Mouse (Mus musculus): ENCODE measurements around the gene Fam178b. TPM values are rescaled to one million over a fixed set of nuclear protein-coding genes. Genes with fewer than 3 reads are reported as not detected.

The Fam178b gene
- polyA plus RNA-seq, 1 experiment from 2014 or later: 0.30 TPM

DNA sequence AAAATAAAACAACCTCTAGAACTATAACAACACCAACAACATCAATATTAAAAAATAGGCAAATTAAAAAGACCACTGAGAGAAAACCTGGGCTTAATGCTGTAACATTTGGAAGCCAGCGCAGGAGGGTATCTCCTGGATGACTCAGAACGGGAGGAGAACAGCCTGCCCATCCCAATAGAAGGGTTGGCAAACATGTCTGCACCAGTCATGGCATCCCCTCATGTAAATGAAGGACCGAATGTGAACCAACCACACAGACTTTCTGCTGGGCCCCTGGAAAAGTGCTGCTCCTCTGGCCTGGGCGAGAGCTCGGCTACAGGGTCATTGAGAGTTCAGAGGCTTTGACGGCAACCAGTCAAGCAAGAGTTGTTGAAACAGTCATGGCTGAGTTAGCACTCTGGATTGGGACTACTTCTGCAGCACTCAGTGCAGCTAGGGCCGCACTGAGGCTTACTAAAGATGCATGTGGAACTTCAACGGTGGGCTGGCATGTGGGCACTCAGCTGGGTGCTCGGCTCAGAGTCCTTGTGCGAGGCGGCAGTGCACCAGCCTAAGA, 17.7 kb downstream of the Fam178b start:
- ATAC-seq (replicated peaks; ENCODE audit: low FRiP score) (no peak), DNase-seq (ENCODE audit: low spot score) (no peak)
- H3K27me3 ChIP-seq (replicated peaks; ENCODE audit: control insufficient read depth, insufficient read depth, low read length): no peaks in the 10 kb centered on the region
- H3K27ac ChIP-seq (ENCODE audit: low read depth, low read length): no peak overlapping the region
- H3K9me3 ChIP-seq (ENCODE audit: control insufficient read depth, low read length): no peaks in the 10 kb centered on the region
- no peak overlapping the region for H3K4me2 ChIP-seq
- 81% methylated on average over 11 of the region's 11 CpGs for WGBS
- H3K9ac ChIP-seq (ENCODE audit: low read depth, low read length): no peak overlapping the region
- H3K4me1 ChIP-seq (replicated peaks; ENCODE audit: control insufficient read depth, insufficient read depth, low read length): peaks cover 11% of the 10 kb centered on the region
- H3K4me3 ChIP-seq (ENCODE audit: low read depth, low read length): no peak overlapping the region
- H3K36me3 ChIP-seq (ENCODE audit: control insufficient read depth, insufficient read depth, low read length): no peaks in the 10 kb centered on the region

DNA sequence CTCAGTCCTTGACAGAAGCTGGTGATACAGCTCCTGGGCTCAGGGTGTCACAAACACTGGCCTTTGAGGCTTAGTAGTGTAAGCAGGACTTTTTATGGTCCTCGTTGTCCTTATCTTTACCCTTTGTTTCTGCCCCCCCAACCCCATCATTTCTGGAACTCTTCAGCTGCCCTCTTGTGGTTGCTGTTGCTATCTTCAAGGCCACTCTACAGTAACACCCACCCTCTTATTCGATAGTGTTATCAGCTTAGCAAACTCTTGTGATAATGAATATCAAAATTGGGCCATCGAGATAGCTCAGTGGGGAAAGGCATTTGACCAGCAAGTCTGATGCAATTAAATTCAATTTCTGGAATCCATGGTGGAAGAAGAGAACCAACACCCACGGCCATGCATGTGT, 18.5 kb downstream of the Fam178b start:
- H3K27me3 ChIP-seq (replicated peaks; ENCODE audit: control insufficient read depth, insufficient read depth, low read length): no peaks in the 10 kb centered on the region
- H3K36me3 ChIP-seq (ENCODE audit: control insufficient read depth, insufficient read depth, low read length): no peaks in the 10 kb centered on the region
- H3K9me3 ChIP-seq (ENCODE audit: control insufficient read depth, low read length): no peaks in the 10 kb centered on the region
- no peak overlapping the region for H3K4me3 ChIP-seq (ENCODE audit: low read depth, low read length)
- DNase-seq (ENCODE audit: low spot score): no peak
- no peak overlapping the region for H3K27ac ChIP-seq (ENCODE audit: low read depth, low read length)
- H3K4me2 ChIP-seq: no peak overlapping the region
- peaks cover 3% of the 10 kb centered on the region; the same call in 1 of the 2 replicates for H3K4me1 ChIP-seq (replicated peaks; ENCODE audit: control insufficient read depth, insufficient read depth, low read length)
- H3K9ac ChIP-seq (ENCODE audit: low read depth, low read length): no peak overlapping the region
- peak; percentile 49; the same call in 1 of the 2 replicates for ATAC-seq (replicated peaks; ENCODE audit: low FRiP score)
- WGBS: 44% methylated on average over 4 of the region's 4 CpGs

DNA sequence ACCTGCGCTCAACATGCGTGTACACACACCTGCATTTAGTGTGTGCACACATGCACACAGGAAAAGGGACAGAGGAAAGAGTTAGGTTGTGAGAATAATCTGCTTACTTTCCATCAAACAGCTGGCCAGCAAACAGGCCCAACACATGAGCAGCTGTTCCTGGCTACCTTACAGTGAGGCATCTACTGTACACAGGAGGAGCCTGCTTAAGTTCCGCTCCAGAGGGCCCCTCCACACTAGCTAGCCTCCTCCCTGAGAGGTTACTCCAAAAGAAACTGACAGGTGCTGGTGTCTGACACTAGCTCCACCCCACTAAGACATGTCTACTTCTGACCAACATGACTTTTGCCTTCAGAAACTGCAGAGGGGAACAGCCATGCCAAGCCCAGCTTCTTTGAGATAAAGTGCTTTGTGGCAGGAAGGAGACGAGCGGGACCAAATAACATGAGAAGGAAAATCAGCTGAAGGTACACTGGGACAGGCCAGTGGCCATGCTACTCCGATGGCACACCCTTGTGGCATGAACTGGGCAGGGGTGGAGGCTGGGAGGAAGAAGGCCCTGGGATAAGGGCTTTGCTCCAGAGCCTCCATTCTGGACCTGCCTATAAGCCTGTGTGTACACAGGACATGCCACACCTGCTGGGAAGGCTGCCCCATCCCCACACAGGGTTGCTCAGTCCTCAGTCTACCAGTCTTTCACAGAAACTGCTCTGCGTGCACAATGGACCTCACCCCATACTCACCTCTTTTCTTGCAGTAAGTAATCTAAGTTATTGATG, 24.2 kb downstream of the Fam178b start:
- no peak overlapping the region for H3K4me3 ChIP-seq (ENCODE audit: low read depth, low read length)
- no peak overlapping the region for H3K27ac ChIP-seq (ENCODE audit: low read depth, low read length)
- ATAC-seq (replicated peaks; ENCODE audit: low FRiP score): no peak
- no peak for DNase-seq (ENCODE audit: low spot score)
- H3K4me2 ChIP-seq: no peak overlapping the region
- no peaks in the 10 kb centered on the region for H3K27me3 ChIP-seq (replicated peaks; ENCODE audit: control insufficient read depth, insufficient read depth, low read length)
- no peak overlapping the region for H3K9ac ChIP-seq (ENCODE audit: low read depth, low read length)
- no peaks in the 10 kb centered on the region for H3K9me3 ChIP-seq (ENCODE audit: control insufficient read depth, low read length)
- H3K4me1 ChIP-seq (replicated peaks; ENCODE audit: control insufficient read depth, insufficient read depth, low read length): peaks cover 24% of the 10 kb centered on the region
- 68% methylated on average over 7 of the region's 7 CpGs for WGBS
- H3K36me3 ChIP-seq (ENCODE audit: control insufficient read depth, insufficient read depth, low read length): no peaks in the 10 kb centered on the region

DNA sequence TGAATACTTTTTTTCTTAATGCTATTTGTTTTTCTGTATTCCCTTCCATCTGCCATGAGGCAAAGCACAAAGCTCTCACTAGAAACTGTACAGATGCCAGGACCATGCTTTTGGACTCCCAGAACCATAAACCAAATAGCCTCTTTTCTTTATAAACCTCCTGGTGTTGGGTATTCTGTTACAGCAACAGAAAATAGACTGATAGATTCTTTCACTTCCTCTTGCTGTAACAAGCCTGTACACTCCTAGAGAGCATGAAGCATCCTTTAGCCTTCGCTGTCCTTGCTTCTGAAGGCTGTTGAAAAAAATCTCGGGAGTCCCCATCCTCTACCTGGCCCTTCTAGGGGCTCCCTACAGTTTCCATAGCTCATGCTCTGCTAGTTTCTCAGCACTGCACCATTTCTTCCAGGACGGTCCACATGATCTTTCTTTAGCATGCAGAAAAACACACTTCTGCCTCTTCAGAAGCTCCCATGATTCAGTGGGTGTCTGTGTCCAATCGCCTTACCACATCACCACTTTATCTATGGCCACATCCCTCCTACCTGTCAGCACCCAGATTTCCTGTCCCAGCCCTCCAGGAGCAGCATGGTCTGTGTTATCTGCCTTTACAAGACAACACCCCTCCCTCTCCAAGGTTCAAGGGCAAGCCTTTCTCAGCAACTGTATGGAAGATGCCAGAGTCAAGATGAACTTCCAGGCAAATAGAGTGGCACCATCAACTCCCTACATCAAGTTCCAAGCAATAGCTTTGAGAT, 25.1 kb downstream of the Fam178b start:
- no peak overlapping the region for H3K4me3 ChIP-seq (ENCODE audit: low read depth, low read length)
- no peak overlapping the region for H3K4me2 ChIP-seq
- no peak for DNase-seq (ENCODE audit: low spot score)
- ATAC-seq (replicated peaks; ENCODE audit: low FRiP score): peak; percentile 77
- no peaks in the 10 kb centered on the region for H3K27me3 ChIP-seq (replicated peaks; ENCODE audit: control insufficient read depth, insufficient read depth, low read length)
- peaks cover 24% of the 10 kb centered on the region for H3K4me1 ChIP-seq (replicated peaks; ENCODE audit: control insufficient read depth, insufficient read depth, low read length)
- no peak overlapping the region for H3K9ac ChIP-seq (ENCODE audit: low read depth, low read length)
- H3K27ac ChIP-seq (ENCODE audit: low read depth, low read length): no peak overlapping the region
- no peaks in the 10 kb centered on the region for H3K9me3 ChIP-seq (ENCODE audit: control insufficient read depth, low read length)
- H3K36me3 ChIP-seq (ENCODE audit: control insufficient read depth, insufficient read depth, low read length): no peaks in the 10 kb centered on the region
- WGBS: 54% methylated on average over 4 of the region's 4 CpGs

DNA sequence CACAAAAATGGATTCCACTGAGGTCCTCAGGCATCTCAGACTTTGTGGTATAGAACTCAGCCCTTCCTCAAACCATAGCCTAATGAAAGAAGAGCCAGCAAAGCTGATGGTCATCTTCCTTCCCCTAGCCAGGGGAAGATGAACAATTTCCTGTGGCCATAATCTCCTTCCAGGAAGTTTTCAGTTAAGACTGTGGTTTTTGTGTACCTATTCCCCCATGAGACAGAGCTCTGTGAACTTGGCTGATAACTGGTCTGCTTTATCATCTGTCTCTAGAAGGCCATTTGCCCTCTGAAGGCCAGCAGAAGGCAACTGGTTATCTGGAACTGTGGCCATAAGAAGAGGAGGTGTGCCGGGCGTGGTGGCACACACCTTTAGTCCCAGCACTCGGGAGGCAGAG, 26.8 kb downstream of the Fam178b start:
- Histone ChIP-seq H3K4me1 (replicated peaks; ENCODE audit: control insufficient read depth, insufficient read depth, low read length) (peaks cover 24% of the 10 kb centered on the region), H3K9ac (ENCODE audit: low read depth, low read length) (no peak overlapping the region), H3K9me3 (ENCODE audit: control insufficient read depth, low read length) (no peaks in the 10 kb centered on the region), H3K4me2 (no peak overlapping the region), H3K27me3 (replicated peaks; ENCODE audit: control insufficient read depth, insufficient read depth, low read length) (no peaks in the 10 kb centered on the region), H3K27ac (ENCODE audit: low read depth, low read length) (no peak overlapping the region), H3K36me3 (ENCODE audit: control insufficient read depth, insufficient read depth, low read length) (no peaks in the 10 kb centered on the region), H3K4me3 (ENCODE audit: low read depth, low read length) (no peak overlapping the region)
- DNase-seq (ENCODE audit: low spot score) (no peak), ATAC-seq (replicated peaks; ENCODE audit: low FRiP score) (no peak)
- WGBS: 44% methylated on average over 3 of the region's 3 CpGs

DNA sequence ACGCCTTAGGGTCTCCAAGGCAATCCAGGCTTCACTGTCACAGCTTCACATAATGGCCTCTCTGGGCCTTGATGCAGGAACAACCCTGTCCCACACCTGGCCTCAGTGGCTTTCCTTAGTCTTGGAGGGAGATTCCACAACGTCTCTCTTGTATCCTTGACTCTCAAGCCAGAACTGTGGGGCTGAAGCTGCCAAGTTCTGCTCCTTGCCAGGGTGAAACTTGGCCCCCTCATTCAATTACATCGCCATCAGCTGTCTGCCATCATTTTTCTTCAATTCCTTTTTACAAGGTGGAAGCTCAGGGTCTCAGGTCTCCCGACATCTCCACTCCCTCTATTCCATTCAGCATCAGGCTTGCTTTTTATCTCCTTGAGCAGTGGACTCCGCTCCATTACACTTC, 27.9 kb downstream of the Fam178b start:
- Histone ChIP-seq H3K4me3 (ENCODE audit: low read depth, low read length) (no peak overlapping the region), H3K9me3 (ENCODE audit: control insufficient read depth, low read length) (no peaks in the 10 kb centered on the region), H3K9ac (ENCODE audit: low read depth, low read length) (no peak overlapping the region), H3K4me1 (replicated peaks; ENCODE audit: control insufficient read depth, insufficient read depth, low read length) (peaks cover 24% of the 10 kb centered on the region), H3K27me3 (replicated peaks; ENCODE audit: control insufficient read depth, insufficient read depth, low read length) (no peaks in the 10 kb centered on the region), H3K36me3 (ENCODE audit: control insufficient read depth, insufficient read depth, low read length) (no peaks in the 10 kb centered on the region), H3K4me2 (no peak overlapping the region), H3K27ac (ENCODE audit: low read depth, low read length) (no peak overlapping the region)
- ATAC-seq (replicated peaks; ENCODE audit: low FRiP score) (no peak), DNase-seq (ENCODE audit: low spot score) (no peak)
- 83% methylated on average over 5 of the region's 5 CpGs for WGBS

DNA sequence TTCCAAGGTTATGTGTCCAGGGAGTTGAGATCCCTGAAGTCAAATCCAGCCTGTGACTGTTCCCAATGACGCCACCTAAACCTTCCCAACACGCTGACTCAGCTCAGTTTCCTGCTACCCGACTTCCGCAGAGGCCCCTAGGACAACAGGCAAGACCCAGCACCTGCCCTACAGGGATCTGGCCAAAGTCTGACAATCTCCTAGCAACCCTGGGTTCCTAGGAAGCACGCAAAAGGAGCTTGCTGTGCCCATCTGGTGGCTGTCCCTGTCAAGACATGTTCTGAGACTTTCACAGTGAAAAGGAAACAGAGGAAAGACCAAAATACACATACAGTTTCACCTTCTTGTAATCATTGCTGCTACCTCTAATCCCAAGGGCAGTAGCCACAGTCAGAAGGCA, 35.4 kb downstream of the Fam178b start:
- no peaks in the 10 kb centered on the region for H3K4me1 ChIP-seq (replicated peaks; ENCODE audit: control insufficient read depth, insufficient read depth, low read length)
- DNase-seq (ENCODE audit: low spot score) (no peak), ATAC-seq (replicated peaks; ENCODE audit: low FRiP score) (no peak)
- no peaks in the 10 kb centered on the region for H3K36me3 ChIP-seq (ENCODE audit: control insufficient read depth, insufficient read depth, low read length)
- no peak overlapping the region for H3K27ac ChIP-seq (ENCODE audit: low read depth, low read length)
- 51% methylated on average over 5 of the region's 5 CpGs for WGBS
- no peaks in the 10 kb centered on the region for H3K27me3 ChIP-seq (replicated peaks; ENCODE audit: control insufficient read depth, insufficient read depth, low read length)
- H3K9ac ChIP-seq (ENCODE audit: low read depth, low read length): no peak overlapping the region
- H3K4me3 ChIP-seq (ENCODE audit: low read depth, low read length): no peak overlapping the region
- H3K9me3 ChIP-seq (ENCODE audit: control insufficient read depth, low read length): no peaks in the 10 kb centered on the region
- H3K4me2 ChIP-seq: no peak overlapping the region

DNA sequence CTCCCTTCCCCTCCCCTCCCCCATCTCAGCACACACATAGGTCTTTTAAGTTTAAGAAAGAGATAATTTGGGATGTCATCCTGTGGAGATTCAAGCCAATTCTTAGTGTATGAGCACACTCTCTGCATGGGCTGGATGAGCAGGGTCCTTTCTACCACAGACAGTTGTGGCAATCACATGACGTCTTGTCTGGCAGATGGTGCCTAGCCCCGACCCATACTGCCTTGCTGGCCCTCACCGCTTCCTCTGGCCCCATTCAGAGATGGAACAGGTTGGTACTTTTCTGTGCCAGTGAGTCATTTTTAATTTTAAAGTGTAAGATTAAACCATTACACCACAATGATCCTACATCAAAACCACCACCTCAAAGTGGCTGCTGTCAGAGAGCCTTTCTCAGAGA, 36.7 kb downstream of the Fam178b start:
- DNase-seq (ENCODE audit: low spot score) (no peak), ATAC-seq (replicated peaks; ENCODE audit: low FRiP score) (no peak)
- Histone ChIP-seq H3K4me1 (replicated peaks; ENCODE audit: control insufficient read depth, insufficient read depth, low read length) (no peaks in the 10 kb centered on the region), H3K27me3 (replicated peaks; ENCODE audit: control insufficient read depth, insufficient read depth, low read length) (no peaks in the 10 kb centered on the region), H3K9ac (ENCODE audit: low read depth, low read length) (no peak overlapping the region), H3K27ac (ENCODE audit: low read depth, low read length) (no peak overlapping the region), H3K36me3 (ENCODE audit: control insufficient read depth, insufficient read depth, low read length) (no peaks in the 10 kb centered on the region), H3K4me2 (no peak overlapping the region), H3K9me3 (ENCODE audit: control insufficient read depth, low read length) (no peaks in the 10 kb centered on the region), H3K4me3 (ENCODE audit: low read depth, low read length) (no peak overlapping the region)
- WGBS: 66% methylated on average over 3 of the region's 3 CpGs

All from liver, embryonic 11.5 days (tissue).